Mouse (Mus musculus): ENCODE data around the gene Fezf2. TPM values are rescaled to one million over a fixed set of nuclear protein-coding genes. Genes with fewer than 3 reads are reported as not detected.

The Fezf2 gene
- polyA plus RNA-seq (2015; fragmentation: Nextera tagmentation; extraction: Ambion mirVana), result not detected in 2 replicates

GRCm38 (mm10) chr14:12348089-12348488 lies at the start of gene Fezf2:
TSS of gene Fezf2 (minus strand) at chr14:12348189.
- H3K4me2 ChIP-seq (replicated peaks; ENCODE audit: low read depth, low read length), result no peak within 1 kb of the TSS
- H3K4me1 ChIP-seq (ENCODE audit: insufficient read depth, low read length), result peaks cover 18% of the 10 kb centered on the region
- ATAC-seq (ENCODE audit: low FRiP score, low TSS enrichment), result no peak
- WGBS, result 0% methylated on average over 2 of the region's 2 CpGs
- no peak within 1 kb of the TSS for H3K4me3 ChIP-seq (ENCODE audit: low read length)
- no peak within 1 kb of the TSS for H3K27ac ChIP-seq (ENCODE audit: low read length)
- H3K27me3 ChIP-seq (ENCODE audit: insufficient read depth, low read length), result peaks cover 96% of the 10 kb centered on the region
- H3K9ac ChIP-seq (replicated peaks; ENCODE audit: low read length), result no peak within 1 kb of the TSS
- H3K9me3 ChIP-seq (ENCODE audit: low read length), result no peaks in the 10 kb centered on the region
- no peaks in the 10 kb centered on the region for H3K36me3 ChIP-seq (ENCODE audit: insufficient read depth, low read length)

- H3K27me3 ChIP-seq (ENCODE audit: insufficient read depth, low read length), result no peaks in the 10 kb centered on the region
- H3K4me3 ChIP-seq (ENCODE audit: low read length), result no peak overlapping the region
- H3K4me2 ChIP-seq (replicated peaks; ENCODE audit: low read depth, low read length), result no peak overlapping the region
- WGBS, result 70% methylated on average over 3 of the region's 3 CpGs
- H3K36me3 ChIP-seq (ENCODE audit: insufficient read depth, low read length), result no peaks in the 10 kb centered on the region
- peak; percentile 31; the same call in 1 of the 2 replicates for ATAC-seq (ENCODE audit: low FRiP score, low TSS enrichment)
- no peaks in the 10 kb centered on the region for H3K9me3 ChIP-seq (ENCODE audit: low read length)
- H3K4me1 ChIP-seq (ENCODE audit: insufficient read depth, low read length), result no peaks in the 10 kb centered on the region
- H3K9ac ChIP-seq (replicated peaks; ENCODE audit: low read length), result no peak overlapping the region
- H3K27ac ChIP-seq (ENCODE audit: low read length), result no peak overlapping the region
Observed at GRCm38 (mm10) chr14:12397561-12397960, 49.6 kb upstream of the Fezf2 start.

GRCm38 (mm10) chr14:12394318-12394717 lies 46.3 kb upstream of the Fezf2 start:
- Histone ChIP-seq H3K36me3 (ENCODE audit: insufficient read depth, low read length) (no peaks in the 10 kb centered on the region), H3K27me3 (ENCODE audit: insufficient read depth, low read length) (no peaks in the 10 kb centered on the region), H3K9ac (replicated peaks; ENCODE audit: low read length) (no peak overlapping the region), H3K9me3 (ENCODE audit: low read length) (no peaks in the 10 kb centered on the region), H3K4me3 (ENCODE audit: low read length) (no peak overlapping the region), H3K4me1 (ENCODE audit: insufficient read depth, low read length) (no peaks in the 10 kb centered on the region), H3K4me2 (replicated peaks; ENCODE audit: low read depth, low read length) (no peak overlapping the region), H3K27ac (ENCODE audit: low read length) (no peak overlapping the region)
- ATAC-seq (ENCODE audit: low FRiP score, low TSS enrichment), result no peak
- WGBS, result 59% methylated on average over 2 of the region's 2 CpGs

GRCm38 (mm10) chr14:12393271-12393861 lies 45.4 kb upstream of the Fezf2 start:
- Histone ChIP-seq H3K4me2 (replicated peaks; ENCODE audit: low read depth, low read length) (no peak overlapping the region), H3K9ac (replicated peaks; ENCODE audit: low read length) (no peak overlapping the region), H3K4me1 (ENCODE audit: insufficient read depth, low read length) (no peaks in the 10 kb centered on the region), H3K36me3 (ENCODE audit: insufficient read depth, low read length) (no peaks in the 10 kb centered on the region), H3K27me3 (ENCODE audit: insufficient read depth, low read length) (no peaks in the 10 kb centered on the region), H3K9me3 (ENCODE audit: low read length) (no peaks in the 10 kb centered on the region), H3K27ac (ENCODE audit: low read length) (no peak overlapping the region), H3K4me3 (ENCODE audit: low read length) (no peak overlapping the region)
- no peak for ATAC-seq (ENCODE audit: low FRiP score, low TSS enrichment)
- WGBS, result 27% methylated on average over 12 of the region's 12 CpGs

GRCm38 (mm10) chr14:12391167-12391566 lies 43.2 kb upstream of the Fezf2 start:
- Histone ChIP-seq H3K27ac (ENCODE audit: low read length) (no peak overlapping the region), H3K4me1 (ENCODE audit: insufficient read depth, low read length) (no peaks in the 10 kb centered on the region), H3K36me3 (ENCODE audit: insufficient read depth, low read length) (no peaks in the 10 kb centered on the region), H3K4me2 (replicated peaks; ENCODE audit: low read depth, low read length) (no peak overlapping the region), H3K27me3 (ENCODE audit: insufficient read depth, low read length) (no peaks in the 10 kb centered on the region), H3K9me3 (ENCODE audit: low read length) (no peaks in the 10 kb centered on the region), H3K4me3 (ENCODE audit: low read length) (no peak overlapping the region), H3K9ac (replicated peaks; ENCODE audit: low read length) (no peak overlapping the region)
- WGBS, result 74% methylated on average over 7 of the region's 7 CpGs
- no peak for ATAC-seq (ENCODE audit: low FRiP score, low TSS enrichment)

- Histone ChIP-seq H3K9me3 (ENCODE audit: low read length) (no peaks in the 10 kb centered on the region), H3K27me3 (ENCODE audit: insufficient read depth, low read length) (no peaks in the 10 kb centered on the region), H3K36me3 (ENCODE audit: insufficient read depth, low read length) (no peaks in the 10 kb centered on the region), H3K4me2 (replicated peaks; ENCODE audit: low read depth, low read length) (no peak overlapping the region), H3K4me1 (ENCODE audit: insufficient read depth, low read length) (no peaks in the 10 kb centered on the region), H3K4me3 (ENCODE audit: low read length) (no peak overlapping the region), H3K27ac (ENCODE audit: low read length) (no peak overlapping the region), H3K9ac (replicated peaks; ENCODE audit: low read length) (no peak overlapping the region)
- WGBS, result 35% methylated on average over 14 of the region's 14 CpGs
- no peak for ATAC-seq (ENCODE audit: low FRiP score, low TSS enrichment)
Observed at GRCm38 (mm10) chr14:12388806-12389436, 40.9 kb upstream of the Fezf2 start.

GRCm38 (mm10) chr14:12388192-12388795 lies 40.3 kb upstream of the Fezf2 start:
- no peaks in the 10 kb centered on the region for H3K27me3 ChIP-seq (ENCODE audit: insufficient read depth, low read length)
- no peak overlapping the region for H3K9ac ChIP-seq (replicated peaks; ENCODE audit: low read length)
- no peaks in the 10 kb centered on the region for H3K4me1 ChIP-seq (ENCODE audit: insufficient read depth, low read length)
- H3K36me3 ChIP-seq (ENCODE audit: insufficient read depth, low read length), result no peaks in the 10 kb centered on the region
- no peak overlapping the region for H3K4me2 ChIP-seq (replicated peaks; ENCODE audit: low read depth, low read length)
- no peaks in the 10 kb centered on the region for H3K9me3 ChIP-seq (ENCODE audit: low read length)
- H3K4me3 ChIP-seq (ENCODE audit: low read length), result no peak overlapping the region
- no peak for ATAC-seq (ENCODE audit: low FRiP score, low TSS enrichment)
- H3K27ac ChIP-seq (ENCODE audit: low read length), result no peak overlapping the region
- WGBS, result 36% methylated on average over 4 of the region's 4 CpGs

- 67% methylated on average over 6 of the region's 6 CpGs for WGBS
- Histone ChIP-seq H3K27ac (ENCODE audit: low read length) (no peak overlapping the region), H3K4me3 (ENCODE audit: low read length) (no peak overlapping the region), H3K4me2 (replicated peaks; ENCODE audit: low read depth, low read length) (no peak overlapping the region), H3K9me3 (ENCODE audit: low read length) (no peaks in the 10 kb centered on the region), H3K9ac (replicated peaks; ENCODE audit: low read length) (no peak overlapping the region), H3K36me3 (ENCODE audit: insufficient read depth, low read length) (no peaks in the 10 kb centered on the region), H3K27me3 (ENCODE audit: insufficient read depth, low read length) (no peaks in the 10 kb centered on the region), H3K4me1 (ENCODE audit: insufficient read depth, low read length) (no peaks in the 10 kb centered on the region)
- ATAC-seq (ENCODE audit: low FRiP score, low TSS enrichment), result no peak
Observed at GRCm38 (mm10) chr14:12387176-12387575, 39.2 kb upstream of the Fezf2 start.

- 28% methylated on average over 9 of the region's 9 CpGs for WGBS
- Histone ChIP-seq H3K36me3 (ENCODE audit: insufficient read depth, low read length) (no peaks in the 10 kb centered on the region), H3K27me3 (ENCODE audit: insufficient read depth, low read length) (no peaks in the 10 kb centered on the region), H3K27ac (ENCODE audit: low read length) (no peak overlapping the region), H3K4me3 (ENCODE audit: low read length) (no peak overlapping the region), H3K9ac (replicated peaks; ENCODE audit: low read length) (no peak overlapping the region), H3K4me1 (ENCODE audit: insufficient read depth, low read length) (no peaks in the 10 kb centered on the region), H3K4me2 (replicated peaks; ENCODE audit: low read depth, low read length) (no peak overlapping the region), H3K9me3 (ENCODE audit: low read length) (no peaks in the 10 kb centered on the region)
- ATAC-seq (ENCODE audit: low FRiP score, low TSS enrichment), result no peak
Observed at GRCm38 (mm10) chr14:12377883-12378282, 29.9 kb upstream of the Fezf2 start.

- Histone ChIP-seq H3K27me3 (ENCODE audit: insufficient read depth, low read length) (no peaks in the 10 kb centered on the region), H3K27ac (ENCODE audit: low read length) (no peak overlapping the region), H3K9ac (replicated peaks; ENCODE audit: low read length) (no peak overlapping the region), H3K4me3 (ENCODE audit: low read length) (no peak overlapping the region), H3K4me1 (ENCODE audit: insufficient read depth, low read length) (no peaks in the 10 kb centered on the region), H3K36me3 (ENCODE audit: insufficient read depth, low read length) (no peaks in the 10 kb centered on the region), H3K9me3 (ENCODE audit: low read length) (no peaks in the 10 kb centered on the region), H3K4me2 (replicated peaks; ENCODE audit: low read depth, low read length) (no peak overlapping the region)
- no peak for ATAC-seq (ENCODE audit: low FRiP score, low TSS enrichment)
- WGBS, result 96% methylated on average over 2 of the region's 2 CpGs
Observed at GRCm38 (mm10) chr14:12377289-12377688, 29.3 kb upstream of the Fezf2 start.

All from kidney, embryonic 16.5 days (tissue).